Mouse (Mus musculus): ENCODE results near the gene Cep295nl.

The Cep295nl gene

DNA sequence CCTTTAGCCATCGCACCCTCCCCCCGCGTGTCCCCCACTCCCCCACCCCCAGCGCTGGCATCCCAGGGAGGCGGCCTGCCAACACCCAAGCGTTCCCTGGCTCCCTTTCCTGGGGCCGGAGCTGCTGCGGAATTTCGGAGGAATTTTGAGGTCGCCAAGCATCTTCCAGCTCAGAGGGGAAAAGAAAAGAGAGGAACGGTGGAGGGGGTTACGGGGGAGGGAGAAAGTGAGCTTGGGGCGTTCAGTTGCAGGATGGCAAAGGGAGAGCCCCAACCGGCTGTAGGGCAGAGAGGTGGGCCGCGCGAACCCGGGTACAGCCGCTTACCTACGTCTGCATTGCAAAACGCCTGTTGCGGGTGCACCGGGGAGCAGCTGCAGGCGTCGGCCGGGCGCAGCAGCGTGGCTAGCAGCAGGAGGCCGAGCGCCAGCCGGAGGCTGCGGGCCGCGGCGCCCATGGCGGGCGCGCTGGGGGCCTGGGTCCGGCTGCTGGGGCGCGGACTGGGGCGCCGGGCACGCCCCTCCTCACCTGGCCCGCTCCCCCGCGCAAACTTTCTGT, 12.4 kb upstream of the Cep295nl start:
- DNase-seq, result peak; percentile 23

DNA sequence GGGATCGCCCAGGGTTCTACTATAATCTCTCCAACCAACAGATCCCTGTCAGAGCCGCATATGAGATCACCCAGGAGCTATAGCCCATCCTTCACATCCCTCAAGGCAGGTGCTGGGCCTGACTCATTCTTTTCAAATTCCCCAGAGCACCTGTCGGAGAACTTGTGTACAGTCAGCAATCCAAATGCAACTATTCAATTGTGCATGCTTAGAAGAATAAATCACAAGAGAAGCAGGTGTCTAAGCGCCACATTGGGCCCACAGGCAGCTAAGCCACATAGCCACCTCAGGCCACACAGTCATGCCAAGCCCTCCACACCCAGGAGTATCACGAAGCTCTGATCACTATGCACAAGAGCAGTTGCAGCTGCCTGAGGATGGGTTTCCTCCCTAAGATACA, 7.2 kb upstream of the Cep295nl start:
- no peak for DNase-seq

DNA sequence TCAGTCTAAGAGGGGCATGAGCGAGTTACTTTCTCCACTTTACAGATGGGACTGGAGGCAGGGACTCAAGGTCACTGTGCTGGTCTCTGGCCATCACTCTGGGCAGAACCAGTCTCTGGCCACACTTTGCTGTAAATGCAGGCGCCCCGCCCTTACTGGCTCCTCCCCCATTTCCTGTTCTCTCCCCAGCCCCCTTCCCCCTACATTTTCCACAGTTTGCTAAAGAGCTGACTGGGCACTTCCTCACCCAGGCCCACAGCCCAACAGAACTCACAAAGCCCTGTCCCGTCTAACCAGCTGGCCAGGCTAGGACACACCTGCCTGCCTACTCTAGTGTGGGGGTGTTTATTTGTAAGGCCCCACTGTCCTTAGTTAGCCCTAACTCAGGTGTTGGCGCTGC, 6.6 kb upstream of the Cep295nl start:
- no peak for DNase-seq

DNA sequence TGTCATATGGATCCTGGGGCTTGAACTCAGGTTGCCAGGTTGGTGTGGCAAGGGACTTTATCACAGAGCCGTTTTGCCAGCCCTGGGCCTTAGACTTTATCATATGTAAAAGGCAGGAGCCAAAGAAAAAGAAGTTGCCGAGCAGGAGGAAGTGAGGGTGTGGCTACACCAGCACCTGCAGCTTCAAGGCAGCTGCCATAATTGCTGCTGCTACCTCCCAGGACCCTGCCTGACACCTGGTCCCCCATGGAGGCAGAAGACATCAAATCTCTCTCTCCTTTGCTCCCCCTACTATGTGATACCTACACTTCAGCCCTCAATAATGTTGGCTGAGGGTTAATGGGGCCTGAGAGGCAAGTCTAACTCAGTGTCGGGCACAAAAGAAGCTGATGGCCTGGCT, 6.1 kb upstream of the Cep295nl start:
- no peak for DNase-seq

DNA sequence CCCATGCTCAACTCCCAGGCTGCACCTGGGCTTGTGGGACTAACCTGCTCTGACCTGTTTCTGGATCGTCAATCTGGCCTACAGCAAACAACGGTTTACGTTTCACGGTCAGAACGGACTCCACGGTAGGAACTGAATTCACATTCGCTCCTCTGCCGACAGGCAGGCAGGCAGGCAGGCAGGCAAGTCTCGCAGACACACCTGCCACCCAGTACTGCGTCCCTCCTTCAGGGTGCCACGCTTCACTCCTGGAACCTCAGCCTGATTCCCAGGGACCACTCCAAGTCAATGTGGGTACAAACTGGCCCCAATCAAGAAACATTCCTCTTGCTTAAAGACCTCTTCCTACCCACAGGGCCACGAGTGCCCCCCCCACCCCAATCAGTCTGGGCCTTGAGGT, 5.6 kb upstream of the Cep295nl start:
- DNase-seq, result no peak

DNA sequence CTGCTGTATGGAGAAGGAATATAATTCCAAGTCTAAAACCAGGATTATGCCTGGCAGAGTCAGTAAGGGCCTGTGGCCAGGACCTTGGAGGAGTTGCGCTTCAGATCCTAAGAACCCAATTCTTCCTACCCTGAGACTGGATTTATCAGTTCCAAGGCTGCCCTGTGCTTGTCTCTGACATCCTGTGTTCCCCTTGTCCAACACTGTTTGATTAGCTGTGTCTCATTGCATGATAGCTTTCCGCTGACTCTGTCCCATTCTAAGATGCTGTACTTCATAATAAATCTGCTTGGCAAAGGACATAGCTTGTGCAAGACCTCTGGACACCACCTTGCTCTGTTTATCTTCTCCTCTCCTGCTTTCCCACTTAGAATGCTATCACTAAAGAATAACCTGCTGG, 5.1 kb upstream of the Cep295nl start:
- DNase-seq, result no peak

DNA sequence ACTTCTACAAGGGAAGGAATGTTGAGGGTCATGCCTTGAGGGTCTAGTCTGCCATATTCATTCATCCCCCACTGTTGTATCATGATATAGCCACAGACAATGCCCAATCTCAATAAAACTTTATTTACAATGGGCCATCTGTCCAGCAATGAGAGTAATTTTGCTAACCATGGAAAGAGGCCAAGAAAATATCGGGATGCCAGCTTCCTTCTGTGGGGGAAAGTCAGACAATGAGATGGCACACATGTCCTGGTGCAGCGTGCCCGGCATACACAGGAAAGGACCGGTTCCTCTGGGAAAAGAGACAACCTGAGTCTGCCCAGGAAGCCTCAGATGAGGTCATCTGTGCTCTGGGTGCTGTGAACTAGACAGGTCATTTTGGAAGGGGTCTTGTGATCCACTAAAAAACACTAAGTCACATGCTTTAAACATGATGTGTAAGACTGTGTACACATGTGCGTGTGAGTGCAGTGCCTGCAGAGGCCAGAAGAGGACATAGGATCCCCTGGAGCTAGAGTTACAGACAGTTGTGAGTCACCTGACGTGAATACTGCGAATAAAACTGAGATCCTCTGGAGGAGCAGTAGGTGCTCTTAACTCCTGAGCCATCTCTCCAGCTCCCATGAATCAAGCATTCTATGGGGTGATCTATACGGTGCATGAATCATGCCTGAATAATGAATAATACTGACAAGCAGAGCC, 4.2 kb upstream of the Cep295nl start:
- no peak for DNase-seq

DNA sequence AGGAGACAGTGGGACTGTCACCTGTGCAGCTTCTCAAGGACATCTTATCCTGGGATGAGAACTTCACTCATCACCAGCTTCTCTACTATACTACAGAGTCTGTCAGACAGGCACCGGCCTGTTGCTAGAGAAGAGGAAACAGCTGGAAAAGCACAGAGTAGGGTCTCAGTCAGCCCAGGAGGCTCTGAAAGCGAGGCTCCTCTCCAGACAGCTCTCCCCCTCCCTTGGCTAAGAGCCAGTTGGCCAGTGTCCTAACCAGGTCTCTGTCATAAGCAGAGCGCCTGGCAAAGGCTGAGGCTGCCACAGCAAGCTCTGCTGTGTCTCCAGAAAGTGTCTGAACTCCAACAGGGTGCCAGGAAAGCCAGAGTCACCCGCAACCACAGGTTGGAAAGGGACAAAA, 3.4 kb upstream of the Cep295nl start:
- DNase-seq, result no peak

DNA sequence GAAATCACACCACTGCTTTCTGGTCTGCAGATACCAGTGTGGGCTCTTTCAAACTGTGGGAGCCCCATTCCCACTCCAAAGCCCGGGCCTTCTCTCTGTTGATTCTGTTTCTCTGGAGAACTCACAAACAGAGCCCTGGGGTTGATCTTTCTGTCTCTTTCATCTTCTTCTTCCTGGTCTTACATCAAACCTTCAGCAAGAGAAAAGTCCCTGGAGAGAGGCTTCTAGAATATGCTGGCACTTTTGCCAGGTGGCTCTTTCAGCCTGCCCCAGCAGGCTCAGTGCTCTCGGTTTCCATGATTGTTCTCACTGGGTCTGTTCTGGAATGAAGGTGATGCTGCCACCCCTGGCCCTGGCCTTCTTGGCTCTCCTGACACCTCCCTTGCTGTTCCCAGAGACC, 1.3 kb upstream of the Cep295nl start:
- no peak for DNase-seq

DNA sequence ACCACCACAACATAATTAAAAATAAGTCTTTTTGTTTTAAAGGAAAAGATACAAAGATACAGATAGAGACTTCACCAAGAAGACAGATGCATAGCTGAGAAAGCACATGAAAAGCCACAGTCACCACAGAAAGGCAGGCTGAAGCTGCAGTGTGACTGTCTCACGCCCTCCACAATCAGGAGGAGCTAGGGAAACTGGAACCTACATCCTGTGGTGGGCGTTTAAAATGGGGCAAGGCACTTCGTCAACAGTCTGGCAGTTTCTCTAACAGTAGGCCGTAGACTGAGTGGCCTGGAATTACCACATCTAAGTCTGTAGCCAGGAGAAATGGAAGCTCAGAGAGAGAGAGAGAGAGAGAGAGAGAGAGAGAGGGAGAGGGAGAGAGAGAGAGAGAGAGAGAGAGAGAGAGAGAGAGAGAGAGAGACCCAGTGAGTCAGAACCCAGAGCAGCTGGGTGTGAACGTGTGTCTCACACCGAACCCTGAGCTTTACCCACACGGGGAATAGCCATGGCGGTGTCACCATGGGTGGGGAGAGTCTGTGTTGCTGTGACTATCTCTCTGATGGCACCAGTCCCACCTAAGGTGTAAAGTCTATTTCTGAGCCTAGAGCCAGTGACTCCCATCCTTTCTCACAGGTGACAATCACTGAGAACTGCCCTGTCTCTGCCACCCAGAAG, 4.7 kb downstream of the Cep295nl start:
- no peak for DNase-seq

DNA sequence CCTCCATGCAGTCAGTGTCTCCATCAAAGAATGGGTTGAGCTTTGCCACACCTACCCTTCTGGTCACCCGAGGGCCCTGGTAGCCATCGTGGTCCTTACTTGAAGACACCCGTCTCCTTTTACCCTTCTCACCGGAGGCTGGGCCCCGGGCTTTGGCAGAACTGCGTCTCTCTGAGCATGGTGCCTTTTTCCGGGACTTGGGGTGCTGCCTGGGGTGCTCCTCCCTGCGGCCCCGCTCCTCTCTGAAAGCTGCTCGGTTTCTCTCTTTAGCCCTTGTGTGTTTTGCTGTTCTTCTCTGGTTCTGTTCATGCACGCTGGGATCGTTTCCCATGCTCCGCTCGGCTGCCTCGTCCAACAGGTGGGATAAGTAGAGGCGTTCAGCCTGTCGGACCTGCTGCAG, 8.9 kb downstream of the Cep295nl start:
- DNase-seq, result no peak

DNA sequence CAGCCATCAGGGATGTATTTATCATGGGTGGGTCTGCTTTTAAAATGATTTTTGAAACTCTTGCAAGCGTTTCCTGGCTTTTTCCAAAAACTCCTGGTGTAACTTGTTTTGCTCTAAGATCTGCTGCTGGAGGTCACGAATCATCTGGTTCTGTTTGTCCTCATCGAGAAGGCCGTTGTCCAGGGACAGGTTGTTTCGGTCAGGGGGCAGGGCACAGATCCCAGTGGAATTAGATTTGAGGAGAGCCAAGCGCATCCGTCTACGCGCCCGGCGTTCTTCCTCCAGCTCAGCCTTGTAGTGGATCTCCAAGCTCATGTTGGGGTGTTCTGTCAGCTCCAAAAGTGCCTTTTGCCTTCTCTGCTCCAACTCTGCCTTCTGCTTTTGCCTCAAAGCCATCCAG, 9.9 kb downstream of the Cep295nl start:
- no peak for DNase-seq

DNA sequence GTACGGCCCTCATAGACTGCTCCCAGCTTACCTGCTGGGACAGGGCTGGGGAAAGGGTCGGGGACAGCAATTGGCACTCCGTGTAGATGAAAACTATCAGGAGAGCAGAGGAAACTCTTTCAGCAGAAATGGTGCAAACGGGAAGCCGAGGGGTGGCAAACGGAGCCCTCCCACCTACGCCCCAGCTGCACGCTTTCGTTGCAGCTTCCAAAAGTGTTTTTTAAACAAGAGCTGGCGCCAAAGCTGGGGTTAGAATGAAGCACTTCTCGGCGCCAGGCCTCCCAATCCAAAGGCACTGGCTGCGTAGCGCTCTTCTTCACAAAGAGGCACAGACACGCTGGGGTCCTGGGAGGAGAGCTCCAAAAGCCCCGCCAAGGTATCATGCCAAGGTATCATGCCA, 11.5 kb downstream of the Cep295nl start:
- no peak for DNase-seq

DNA sequence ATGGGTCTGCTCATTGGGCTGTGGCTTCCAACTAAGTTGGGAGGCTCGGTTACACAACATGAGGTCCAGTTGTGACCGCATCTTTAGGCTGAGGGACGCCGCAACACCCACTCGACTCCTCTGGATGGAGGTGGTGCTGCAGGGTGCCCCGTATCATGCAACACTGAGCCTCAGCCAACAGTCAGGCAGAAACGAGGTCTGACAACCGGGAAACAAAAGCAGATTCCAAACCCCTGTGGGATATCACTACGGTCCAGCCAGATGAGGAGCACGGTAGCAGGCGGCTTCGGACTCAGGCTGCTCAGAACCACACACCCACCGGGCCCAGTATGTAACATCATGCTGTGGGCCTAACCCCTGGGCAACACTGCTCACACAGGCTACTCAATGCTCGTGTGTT, 11.9 kb downstream of the Cep295nl start:
- DNase-seq, result no peak

DNA sequence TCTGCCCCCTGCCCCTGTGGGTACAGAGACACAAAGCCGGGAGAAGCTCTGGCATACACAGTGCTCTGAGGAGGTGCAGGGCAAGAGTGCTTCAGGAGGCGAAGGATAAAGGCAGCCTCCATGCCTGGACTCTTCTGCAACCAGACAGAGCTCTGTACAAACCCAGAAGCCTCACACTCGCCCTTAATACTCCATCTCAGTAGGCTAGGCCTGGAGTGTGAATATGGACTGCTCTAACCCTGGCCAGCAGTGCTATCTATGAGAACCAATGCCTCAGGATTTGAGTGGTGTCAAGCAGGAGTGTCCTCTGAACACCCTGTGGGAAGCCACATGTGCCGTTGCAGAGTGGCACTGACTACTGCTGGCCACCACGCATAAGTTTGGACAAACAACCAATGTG, 13.4 kb downstream of the Cep295nl start:
- DNase-seq, result no peak

DNA sequence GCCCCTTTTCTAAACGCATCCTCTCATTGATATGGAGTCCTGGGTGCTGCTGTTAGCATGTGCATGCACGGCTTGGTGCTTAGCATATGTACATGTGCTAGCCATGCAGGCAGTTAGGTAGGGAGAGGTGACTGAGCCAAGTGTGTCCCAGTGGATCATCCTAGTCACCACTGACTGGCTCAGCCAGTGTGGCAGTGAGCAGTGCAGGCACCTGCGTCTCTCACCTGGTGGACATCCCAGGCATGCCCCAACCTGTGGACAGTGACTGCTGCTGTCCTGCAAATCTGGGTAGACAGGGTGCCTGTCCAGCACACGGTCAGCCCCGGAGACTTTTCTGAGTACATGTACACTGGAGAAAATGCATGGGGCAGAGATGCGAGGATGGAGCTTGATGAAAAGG, 13.8 kb downstream of the Cep295nl start:
- no peak for DNase-seq

DNA sequence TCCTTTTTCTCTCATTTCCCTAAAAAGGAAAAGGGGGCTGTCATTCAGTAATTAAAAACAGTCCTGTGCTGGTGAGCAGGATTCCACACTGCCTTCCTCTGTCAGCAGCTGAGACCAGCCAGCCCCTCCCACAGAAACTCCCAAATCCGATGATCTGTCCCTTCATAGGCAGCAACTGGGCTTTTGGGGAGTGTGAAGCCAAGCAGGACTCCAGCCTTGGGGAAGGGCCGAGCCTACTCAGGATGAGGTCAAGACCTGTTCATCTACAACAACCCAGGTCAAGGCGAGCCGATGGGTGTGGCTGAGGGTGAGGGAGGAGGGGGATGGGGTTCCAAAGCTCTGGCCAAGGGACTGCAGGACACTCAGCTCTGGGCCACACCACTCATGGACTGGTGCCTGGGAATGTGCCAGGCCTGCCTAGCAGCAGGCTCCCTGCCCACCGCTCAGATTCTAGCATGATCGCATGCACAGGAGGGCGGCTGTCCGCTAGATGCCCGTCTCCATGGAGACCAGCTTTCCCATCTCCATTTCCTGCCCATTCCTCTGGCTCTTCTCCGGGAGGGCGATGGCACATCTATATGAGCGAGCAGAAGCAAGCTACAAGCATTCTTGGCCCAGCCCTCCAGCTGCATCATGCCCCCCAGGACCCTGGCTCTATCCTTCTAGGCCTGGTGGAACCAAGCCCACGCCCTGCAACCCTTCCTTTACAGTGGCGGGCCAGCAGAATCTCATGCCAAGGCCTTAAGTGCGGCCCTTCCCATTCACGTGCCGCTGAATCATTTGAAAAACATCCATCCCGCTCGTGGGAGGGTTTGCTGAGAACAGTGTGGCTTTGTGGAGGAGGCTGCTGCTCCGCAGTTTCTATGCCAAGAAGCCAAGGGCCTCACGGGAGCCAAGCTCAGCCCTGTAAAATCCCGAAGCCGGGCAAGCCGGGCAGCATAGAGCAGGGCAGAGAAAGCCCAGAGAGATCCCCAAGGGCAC, 15.0 kb downstream of the Cep295nl start:
- DNase-seq, result peak; percentile 43

DNA sequence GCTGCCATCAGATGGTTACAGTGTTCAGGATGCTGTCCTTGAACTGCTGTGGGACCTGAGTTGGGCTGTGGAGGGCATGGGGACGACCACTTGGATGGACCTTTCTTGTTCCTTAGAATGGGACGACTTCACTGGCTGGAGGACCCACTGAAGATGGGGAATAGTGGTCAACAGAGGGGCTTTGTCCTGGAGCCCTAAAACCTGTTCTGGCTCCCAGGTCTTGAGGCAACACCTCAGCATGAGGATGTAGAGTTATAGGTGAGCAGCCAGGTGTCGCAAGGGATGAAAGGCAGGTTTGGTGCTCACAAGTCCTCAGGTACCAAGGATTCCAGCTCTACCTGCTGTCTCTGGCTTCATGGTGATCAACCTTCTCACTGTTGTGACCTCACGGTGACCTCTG, 15.8 kb downstream of the Cep295nl start:
- no peak for DNase-seq

DNA sequence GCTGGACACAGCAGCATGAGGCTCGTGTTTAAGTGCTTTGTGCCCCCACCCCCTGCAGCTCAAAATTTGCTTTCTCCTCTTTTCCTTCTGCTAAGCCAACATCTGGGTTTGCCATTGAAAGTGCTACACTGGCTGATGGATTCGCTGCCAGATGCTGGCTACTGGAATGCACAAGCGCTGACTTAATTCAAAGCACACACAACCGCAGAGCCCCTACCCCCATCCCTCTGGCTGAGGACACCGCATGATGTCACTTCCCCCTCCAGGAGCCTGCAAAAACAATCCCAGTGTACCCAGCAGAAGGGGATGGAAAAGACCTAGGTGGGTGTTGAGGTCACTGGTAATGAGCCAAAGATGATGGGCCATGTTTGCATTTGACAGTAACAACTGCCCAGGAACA, 17.8 kb downstream of the Cep295nl start:
- DNase-seq, result no peak

DNA sequence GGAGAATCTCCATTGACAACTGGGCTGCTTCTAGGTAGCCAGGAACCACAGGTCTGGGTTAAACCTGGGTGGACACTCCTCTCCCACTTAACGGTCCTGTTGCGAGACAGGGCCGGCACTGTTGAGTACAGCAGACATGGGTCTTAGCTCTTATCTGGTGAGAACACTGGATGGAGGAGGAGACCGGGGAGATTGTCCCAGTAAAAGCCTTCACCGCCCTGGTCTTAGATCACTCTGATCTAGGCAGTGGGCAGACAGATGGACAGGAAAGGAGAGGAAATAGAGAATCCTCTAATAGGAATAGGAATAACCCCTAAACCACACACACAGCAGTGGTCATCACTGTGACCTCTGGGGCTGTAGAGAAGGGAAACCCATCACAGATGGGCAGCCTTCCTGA, 18.3 kb downstream of the Cep295nl start:
- no peak for DNase-seq

DNA sequence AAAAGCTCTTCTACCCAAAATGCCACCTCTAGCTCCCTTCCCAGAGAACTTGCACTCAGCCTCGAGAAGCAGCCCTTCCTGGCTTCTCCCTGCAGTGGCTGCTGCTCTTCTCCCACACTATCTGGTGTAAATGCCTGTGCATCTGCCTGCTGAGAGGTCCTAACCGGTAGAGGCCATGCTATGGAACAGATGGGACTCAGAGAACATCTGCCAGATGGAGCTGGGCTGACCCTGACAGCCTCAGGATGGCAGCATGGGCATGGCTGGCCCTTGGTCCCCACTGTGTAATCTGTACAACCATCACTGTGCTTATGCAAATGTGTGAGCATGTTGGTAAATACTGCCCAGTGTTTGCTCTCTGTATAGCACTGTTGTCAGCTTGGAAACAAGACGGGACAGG, 19.7 kb downstream of the Cep295nl start:
- DNase-seq, result no peak

DNA sequence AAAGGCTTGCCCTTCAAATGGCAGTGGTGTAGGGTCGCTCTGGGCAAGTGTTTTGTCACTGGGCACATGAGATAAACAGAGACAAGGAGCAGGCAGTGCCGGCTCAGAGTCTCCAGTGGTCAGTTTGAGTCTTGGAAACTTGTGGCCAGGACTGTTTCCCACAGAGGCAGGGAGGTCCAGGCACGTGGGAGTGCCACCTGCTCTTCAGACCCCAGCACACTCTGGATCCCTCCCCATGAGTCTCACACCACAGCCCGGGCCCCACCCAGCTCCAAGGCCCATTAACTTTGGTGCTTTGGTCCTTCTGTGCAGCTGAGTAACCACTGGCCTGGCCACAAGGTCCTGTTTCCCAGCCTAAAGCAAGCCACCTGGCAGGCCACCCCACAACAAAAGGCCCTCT, 20.3 kb downstream of the Cep295nl start:
- DNase-seq, result no peak

DNA sequence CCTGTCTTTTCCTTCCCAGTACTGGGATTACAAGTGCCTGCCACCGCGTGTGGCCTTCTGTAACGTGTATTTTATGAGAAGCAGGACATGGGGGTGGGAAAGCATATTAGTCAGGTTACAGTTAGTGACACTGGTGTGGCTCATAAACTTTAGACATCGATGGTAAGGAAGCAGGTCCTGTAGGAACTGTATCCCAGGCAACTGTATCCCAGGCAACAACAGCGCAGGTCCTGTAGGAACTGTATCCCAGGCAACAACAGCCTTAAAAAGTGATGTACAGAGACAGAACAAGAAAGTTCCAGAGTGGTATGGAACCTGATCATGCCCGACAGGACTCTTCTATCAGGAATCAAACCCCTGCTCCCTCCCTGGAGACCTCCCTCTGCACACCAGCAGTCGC, 20.8 kb downstream of the Cep295nl start:
- no peak for DNase-seq

DNA sequence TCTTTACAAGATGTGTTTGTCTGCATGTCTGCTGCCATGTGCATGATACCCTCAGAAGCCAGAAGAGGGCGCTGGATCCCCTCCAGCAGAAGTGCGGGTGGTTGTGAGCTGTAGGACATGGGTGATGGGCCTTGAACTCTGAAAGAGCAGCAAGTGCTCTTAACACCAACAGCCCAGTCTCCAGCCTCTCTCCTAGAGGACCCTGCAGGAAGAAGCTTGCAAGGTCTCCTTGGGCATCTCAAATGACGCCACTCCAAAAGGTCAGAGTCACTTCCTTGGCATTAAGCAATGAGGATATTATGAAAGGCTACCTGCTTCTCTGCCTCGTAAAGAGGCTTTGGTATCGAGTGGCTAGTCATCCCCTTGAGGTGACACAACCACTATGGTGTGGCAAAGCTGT, 23.6 kb downstream of the Cep295nl start:
- no peak for DNase-seq
